Mouse (Mus musculus) heart, adult 2 months (tissue): ENCODE measurements around the gene Tmem245.

Experiments used
- CTCF ChIP-seq: fragments of 200-600 bp; IDR thresholded peaks from 2 replicates; pipeline ENCODE4 v1.8.1; 2022; ENCODE audit warnings: antibody characterized with exemption, mild to moderate bottlenecking, moderate library complexity
- EP300 ChIP-seq: fragments of 200-500 bp; IDR thresholded peaks from 2 replicates; pipeline ENCODE4 v1.6.1; 2011; ENCODE audit warnings: low read depth, low read length, control low read depth; ENCODE audit not compliant: insufficient read depth

- TF ChIP-seq CTCF: no peak
- no peak for TF ChIP-seq EP300
Observed at GRCm38 (mm10) chr4:56837661-56838060, 109.6 kb downstream of the Tmem245 start.
